Mouse (Mus musculus) skeletal muscle tissue, adult 2 months (tissue): Measurements from ENCODE around the gene Col9a2.

Source experiments
- DNase-seq: peaks from one replicate; pipeline ENCODE4 v3.0.0-alpha.2; 2012; ENCODE audit warnings: low read depth, low spot score

The Col9a2 gene

DNA sequence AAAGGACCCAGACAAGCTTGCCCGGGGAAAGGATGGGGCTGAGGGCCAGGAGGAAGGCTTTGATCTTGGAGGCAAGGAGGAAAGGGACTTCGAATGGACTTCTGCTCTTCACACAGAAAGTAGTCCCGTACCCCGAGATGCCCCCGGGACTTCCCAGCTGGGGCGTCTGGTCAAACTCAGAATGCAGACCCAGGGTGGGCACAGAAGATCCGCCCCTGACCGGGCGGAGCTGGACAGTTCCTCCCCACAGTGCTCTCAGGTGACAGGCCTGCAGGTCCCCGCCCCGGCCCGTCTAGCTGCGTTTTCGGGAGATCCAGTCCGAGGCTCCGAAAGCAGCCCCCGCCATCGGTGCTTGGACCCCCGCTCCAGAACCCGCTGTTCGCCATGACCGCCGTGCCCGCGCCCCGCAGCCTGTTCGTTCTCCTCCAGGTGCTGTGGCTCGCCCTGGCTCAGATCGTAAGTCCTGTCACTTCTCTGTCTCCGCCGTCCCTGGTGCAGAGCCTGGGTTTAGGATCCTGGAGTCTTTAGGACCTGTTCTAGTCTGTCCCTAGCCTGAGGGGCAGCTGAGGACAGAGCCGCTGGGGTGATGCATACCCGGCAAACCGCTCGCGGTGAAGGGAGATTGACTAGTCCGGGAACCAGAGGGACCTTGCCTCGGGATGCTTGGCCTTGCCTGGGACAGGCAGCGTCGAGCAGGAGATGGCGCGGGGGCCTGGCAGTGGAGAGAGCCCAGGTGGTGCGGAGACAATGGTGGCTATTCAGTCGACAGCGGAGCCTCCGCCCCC lies at the start of gene Col9a2:
Gene Col9a2, plus strand, starts transcription at position 55 of the 785 bp plus-strand sequence.
- DNase-seq, result no peak

DNA sequence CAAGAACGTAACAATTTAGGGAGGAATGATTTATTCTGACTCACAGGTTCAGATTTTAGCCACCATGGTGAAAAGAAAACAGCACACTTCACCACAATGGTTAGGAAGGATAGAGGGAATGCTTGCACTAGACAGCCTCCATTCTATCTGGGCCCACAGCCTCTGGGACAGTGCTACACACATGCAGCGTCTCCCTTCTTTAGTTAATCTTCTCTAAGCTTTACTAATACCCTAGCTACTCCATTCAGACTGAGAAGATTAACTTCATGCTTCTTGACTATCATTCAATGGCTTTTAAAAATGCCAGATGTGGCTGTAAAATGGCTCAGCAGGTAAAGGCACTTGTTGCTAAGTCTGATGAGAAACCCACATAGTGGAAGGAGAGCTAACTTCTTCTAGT lies 46.9 kb upstream of the Col9a2 start:
- DNase-seq, result no peak

DNA sequence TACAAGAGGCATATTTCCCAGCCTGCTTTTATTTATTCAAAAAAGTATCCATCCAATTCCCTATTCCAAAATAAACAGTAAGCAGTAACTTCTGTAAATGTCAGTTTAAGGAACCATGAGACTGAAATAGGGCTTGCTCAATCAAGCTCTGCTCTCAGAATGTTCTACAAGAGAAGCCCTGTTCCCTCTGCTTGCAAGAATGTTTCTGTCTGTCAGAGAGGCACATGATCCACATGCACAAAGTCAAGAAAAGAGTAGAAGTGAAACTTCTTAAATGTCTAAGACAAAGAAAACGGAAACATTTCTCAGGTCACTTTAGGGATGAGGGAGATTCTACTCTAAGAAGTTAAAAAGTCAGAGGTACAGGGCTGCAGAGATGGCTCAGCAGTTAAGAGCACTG lies 46.2 kb upstream of the Col9a2 start:
- DNase-seq, result no peak

DNA sequence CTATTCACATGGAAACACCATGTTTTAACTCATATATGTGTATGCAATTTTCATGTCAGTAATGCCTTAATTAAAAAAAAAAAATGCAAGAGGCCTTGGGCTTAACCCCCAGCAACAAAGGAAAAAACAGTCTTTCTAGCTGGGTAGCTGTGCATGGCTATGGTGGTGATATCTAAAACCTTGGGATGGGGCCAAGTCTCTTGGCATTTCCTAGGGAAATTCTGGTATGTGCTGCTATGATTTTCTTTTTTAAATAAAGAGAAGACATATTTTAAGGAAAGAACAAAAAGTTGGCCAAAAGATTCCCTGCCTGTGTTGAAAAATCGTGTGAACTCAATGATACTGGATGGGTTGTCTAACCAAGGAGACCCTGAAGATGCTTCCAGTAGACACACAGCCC lies 43.3 kb upstream of the Col9a2 start:
- no peak for DNase-seq

DNA sequence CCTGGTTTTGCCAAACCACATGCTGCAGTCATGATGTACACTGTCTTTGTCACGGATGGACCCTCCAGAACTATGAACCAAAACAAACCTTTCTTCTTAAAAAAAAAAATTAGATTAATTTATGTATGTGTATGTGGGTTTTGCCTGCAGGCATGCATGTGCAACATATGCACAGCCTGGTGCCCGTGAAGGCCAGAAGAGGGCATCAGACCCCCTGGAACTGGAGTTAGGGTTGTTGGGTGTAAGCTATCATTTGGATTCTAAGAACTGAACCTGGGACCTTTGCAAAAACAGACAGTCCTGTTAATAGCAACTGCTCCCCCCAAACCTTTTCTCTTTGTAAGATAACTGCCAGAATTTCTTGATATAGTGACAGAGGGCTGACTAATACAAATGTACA lies 38.1 kb upstream of the Col9a2 start:
- no peak for DNase-seq

DNA sequence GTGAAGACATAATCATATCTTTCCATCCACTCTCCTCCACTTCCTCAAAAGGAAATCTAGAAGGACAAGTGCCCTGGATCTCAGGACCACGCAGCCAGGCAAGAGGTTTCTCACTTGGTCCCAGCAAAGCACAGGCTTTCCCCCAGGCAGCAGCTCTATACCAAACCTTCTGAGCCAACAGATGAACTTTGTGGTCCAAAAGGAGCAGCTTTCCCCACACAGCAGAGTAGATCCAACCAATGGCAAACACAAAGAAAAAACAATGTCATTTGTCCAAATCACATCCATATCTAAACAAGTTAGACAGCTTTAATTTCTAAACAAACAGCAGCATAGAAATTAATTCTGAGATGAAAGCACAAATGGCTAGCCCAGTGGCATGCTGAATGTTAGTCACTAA lies 37.5 kb upstream of the Col9a2 start:
- DNase-seq, result no peak

DNA sequence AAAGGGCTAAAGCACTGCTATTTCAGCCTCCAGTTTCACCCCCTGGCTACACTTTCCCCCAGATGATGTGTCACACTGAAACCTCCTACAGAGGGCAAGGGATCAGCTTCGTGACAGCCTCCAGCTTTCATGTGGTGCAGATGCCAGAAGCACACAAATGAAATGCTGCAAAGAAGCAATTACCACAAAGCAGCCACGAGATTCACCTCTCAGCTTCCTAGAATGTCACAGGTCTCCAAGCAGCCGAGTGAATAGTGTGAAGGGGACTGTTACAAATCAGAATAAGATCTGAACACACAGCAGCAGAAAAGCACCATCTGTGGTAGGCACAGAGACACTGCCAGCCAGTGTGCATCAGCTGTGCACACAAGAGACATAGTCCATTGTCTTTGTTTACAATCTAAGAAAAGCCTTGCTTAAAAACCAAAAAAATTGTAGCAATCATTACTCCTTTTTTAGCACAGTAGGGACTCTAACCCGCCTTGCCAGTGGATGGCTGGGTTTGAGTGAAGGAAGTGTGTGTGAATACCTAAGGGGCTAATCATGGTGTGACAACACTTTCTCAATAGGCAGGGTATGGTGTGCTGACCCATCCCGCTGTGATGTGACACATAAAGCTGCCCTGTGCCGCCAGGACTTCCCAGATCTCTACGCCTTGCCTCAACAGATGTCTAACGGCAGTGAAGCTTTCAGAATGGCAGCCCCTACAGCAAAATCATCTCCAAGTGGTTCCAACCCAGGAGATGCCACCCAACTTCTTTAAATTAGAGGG lies 36.6 kb upstream of the Col9a2 start:
- no peak for DNase-seq

DNA sequence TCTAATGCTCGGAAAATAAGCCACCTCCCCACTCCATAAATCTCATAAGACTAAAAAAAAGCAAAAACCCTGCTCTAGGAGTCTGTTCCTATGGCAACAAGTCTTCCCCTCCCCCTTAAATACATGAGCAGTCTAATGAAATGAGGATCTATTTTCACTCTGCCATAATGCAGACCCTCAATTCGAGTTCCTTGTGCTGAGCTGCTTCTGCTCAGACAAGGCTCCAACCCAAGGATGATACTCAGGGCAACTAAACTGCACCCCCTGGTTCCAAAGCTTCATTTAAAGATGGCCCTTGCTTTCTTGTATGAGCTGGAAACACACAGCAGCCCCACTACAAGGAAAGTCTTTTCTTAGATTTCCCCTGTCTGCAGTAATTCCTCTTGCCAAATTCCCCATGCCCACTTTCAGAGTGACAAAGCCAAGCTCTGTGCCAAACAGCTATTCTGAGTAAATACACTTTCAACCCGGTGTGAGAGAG lies 35.5 kb upstream of the Col9a2 start:
- no peak for DNase-seq

DNA sequence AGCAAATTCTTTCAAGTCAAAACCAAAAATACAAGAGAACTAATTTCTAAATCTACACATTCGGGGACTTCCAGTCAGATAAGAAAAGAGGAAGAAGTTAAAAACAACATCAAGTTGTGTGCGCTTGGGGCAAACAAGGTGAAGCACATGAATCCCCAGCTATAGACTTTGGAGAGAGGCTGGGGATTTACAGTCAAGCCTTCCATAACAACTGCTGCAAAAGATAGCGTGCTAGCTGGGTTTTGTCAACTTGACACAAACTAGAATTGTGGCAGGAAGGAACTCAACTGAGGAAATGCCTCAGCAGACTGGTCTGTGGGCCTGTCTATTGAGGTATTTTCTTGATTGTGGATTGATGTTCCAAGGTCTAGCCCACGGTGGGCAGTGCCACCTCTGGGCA lies 34.5 kb upstream of the Col9a2 start:
- DNase-seq, result no peak

DNA sequence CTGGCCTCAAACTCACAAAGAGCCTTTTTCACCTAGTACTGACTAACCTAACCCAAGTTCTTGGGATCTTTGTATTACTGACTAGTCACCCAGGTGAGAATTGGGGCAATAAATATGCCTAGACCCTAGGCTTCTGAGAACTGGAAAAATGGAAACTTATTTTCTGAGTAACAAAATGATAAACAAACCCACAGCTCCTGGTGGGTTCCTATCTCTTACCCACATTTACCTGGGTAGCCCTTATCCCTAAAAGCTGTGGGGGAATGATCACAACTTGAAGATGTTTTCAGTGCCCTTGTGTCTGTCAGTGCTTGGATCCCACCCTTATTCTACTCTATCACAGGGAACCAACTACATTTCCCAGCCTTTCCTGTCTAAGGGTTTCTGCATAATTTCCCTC lies 32.2 kb upstream of the Col9a2 start:
- no peak for DNase-seq

DNA sequence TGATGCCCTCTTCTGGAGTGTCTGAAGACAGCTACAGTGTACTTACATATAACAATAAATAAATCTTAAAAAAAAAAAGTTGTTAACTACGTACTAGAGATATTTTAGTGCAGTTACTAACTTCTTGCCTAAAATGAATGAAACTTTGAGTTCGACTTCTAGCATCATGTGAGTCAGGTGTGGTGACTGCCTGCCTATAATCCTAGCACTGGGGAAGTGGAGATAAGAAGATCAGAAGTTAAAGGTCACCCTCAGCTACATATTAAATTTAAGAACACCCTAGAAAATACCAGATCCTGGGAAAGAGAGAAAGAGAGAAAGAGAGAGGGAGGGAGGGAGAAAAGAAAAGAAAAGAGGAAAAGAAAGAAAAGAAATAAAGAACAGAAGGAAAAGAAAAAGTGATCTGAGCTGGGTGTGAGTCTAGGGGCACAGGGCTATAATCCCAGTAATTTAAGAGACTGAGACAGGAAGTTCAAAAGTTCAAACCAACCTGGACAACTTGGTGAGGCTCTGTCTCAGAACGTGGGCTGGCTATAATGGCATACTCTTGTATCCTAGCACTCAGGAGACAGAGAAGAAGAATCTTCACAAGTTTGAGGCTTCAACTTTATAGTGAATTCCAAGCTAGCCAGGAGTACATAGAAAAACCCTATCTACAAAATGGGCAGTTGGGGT lies 31.0 kb upstream of the Col9a2 start:
- DNase-seq, result no peak

DNA sequence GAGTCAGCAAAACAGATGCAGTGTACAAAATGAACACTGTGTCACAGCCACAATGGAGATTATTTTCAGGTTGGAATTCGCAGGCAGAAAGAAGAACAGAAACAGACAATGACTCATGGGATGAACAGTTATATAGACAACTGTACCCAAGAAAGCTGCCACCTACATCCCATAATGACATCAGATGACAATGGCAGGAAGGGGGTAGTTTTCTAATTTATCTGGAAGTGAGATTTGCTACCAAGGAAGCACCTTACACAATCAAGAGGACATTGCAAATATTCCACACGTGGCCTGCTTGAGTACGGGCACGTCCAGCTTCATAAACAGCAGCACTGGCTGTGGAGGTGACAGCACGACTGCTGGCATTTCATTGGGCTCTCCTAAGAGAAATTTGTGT lies 30.0 kb upstream of the Col9a2 start:
- DNase-seq, result no peak

DNA sequence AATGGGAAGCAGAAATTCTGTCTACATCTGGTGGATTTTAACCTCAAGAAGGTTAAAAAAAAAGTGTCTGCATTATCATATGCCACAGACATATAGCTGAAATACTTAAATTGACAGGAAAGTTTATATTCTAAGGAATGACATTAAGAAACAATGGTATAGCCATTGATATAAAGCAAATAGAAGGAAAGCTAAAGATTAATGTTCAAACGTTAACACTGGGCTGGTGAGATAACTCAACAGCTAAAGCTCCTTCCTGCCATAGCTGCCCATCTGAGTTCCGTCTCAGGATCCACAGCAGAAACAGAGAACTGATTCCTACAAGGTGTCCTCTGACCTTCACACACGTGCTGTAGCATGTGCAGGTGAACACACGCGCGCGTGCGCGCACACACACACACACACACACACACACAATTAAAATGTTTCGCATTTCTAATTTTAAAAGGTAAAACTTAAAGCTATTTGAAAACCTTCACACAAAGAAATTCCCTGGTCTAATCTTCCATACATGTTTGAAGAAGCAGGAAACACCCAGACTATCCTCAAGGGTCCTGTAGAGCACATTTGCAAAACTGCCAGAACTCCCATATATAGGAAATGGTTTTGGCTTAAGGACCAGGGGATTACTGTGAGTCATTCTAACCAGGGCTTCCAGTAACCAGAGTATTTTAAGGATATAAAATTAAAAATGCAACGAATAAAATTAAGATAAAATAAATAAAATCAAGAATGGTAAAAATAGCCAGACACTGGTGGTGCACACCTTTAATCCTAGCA lies 28.2 kb upstream of the Col9a2 start:
- no peak for DNase-seq

DNA sequence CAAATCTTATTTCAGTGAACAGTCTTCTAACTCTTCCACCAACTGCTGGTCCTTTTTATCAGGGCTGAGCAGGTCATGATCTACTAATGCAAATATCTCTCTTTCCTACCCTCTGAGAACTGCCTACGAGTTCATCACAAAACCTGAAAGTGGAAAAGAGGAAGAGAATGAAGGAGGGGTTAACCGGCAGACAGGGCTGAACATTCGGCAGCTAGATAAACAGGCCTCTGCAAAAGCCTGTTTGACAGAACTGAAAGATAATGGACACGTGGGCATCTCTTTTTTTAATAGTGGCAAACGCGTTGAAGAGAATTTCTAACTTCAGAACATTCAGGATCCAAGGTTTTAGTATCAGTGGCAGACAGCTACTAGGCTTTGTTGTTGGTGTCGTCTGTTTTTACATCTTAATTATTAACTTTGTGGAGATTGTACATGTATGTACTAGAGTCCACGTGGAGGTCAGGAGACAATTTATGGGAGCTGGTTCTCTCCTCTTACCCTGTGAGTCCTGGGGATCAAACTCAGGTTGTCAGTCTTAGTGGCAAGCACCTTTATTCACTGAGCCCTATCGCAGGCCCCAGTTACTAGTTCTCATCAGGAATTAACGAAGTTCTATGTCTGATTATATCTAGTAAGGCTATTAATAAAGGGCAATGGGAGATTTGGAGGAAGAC lies 24.5 kb upstream of the Col9a2 start:
- peak; percentile 9 for DNase-seq

DNA sequence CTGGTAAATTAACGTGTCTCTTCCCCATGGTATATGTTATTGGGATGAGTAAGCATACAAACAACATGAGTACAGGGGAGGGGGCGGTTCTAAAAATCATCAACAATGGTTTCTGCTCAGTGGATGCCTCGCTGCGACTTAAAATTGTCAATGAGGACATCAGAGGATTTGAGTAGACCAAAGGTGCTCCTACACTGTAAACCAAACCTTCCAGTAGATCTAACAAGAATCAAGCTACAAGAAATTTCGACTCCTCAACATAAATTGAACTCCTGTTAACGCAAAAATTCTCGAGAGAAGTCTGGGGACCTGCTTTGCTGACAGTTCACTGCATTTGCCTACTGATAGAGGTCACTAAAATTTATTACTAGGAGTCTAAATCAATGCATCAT lies 23.9 kb upstream of the Col9a2 start:
- DNase-seq, result no peak

DNA sequence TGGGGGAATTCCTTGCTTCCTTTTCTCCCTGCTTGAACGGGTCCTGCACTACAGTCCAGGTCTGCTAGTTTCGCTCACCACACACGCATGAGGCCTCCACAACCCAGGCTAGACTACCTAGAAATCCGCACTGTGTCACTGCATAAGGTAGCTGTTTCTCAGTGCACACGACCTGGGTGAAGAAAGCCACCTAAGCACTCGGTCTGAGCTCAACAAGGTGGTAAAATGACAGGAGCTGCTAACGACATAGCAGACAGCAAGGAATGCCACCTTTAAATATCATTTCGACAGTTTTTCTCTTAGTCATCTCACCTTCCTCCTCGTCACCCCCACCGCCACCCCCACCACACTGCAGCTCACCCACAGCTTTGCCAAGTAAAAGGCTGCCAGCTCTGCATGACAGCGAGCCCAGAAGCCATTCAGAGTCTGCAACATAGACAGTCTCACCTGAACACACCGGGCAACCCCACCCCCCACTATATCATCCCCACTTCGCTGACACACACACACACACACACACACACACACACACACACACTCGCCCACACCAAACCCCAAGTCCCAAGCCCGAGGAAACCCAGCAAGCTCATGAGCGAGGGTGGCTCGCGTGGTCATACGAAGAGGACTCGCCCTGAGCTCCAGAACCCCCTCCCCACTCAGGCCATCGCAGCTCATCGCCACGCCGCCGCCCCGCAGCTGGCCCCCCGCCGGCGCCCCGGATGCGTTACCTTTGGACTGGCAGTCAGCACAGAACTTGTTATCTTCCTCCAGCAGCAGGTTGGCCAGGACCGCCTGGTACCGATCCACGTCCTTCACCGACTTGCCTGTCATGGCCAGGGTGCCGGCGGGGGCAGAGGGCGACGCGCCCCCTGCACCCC lies 22.9 kb upstream of the Col9a2 start:
- no peak for DNase-seq

DNA sequence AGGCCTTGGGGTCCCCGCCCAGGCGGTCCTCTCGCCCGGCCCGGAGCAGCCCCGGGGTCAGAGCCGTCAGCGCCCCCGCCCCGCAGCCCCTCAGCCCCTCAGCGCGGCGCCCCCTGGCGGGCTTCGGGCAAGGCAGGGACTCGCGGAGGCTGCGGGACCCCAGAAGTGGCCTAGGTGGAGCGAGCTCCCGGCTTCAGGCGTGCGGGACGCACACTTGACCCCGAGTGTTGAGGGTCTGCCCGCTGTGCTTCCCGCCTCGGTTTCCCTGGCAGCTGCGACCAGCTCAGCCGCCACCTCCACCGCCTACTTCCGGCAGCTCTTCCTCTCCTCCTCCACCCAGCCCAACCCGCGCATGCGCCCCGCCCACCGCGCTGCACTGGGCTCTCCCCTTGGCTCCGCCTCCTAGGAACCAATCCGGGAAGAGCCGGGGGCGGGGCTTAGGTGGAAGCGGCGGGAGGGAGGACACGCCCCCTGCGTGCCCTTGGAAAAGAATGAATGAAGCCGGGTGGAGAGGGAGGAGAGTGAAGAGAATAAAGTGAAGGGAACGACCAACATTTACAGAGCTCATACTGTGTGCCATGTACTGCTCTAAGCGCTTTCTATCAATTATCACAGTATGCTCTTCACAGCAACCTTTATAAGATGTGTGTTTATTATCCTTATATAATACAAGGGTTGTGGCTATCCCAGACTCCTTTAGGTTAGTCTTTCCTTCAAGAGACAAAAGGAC lies 22.1 kb upstream of the Col9a2 start, which contains the start of gene Smap2:
Gene Smap2, minus strand, starts transcription at position 320 of the 730 bp plus-strand sequence.
- DNase-seq, result peak; percentile 97

DNA sequence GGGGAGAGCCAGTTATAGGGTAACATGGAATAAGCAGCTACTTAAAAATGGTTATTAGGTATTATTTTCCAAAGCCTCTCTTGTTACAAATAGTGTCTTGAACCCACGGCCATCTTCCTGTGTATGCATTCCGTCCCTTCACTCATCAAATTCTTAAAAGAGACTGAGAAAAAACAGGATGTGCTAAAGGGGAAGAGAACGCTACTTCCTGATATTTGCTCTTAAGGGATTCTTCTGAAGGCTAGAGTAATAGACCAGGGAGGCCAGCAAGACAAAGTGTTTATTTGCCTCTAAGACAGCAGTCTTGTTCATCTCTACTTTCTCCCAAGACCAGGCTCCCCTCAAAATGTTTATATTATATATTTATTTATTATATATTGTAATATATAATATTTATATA lies 20.9 kb upstream of the Col9a2 start:
- DNase-seq, result no peak

DNA sequence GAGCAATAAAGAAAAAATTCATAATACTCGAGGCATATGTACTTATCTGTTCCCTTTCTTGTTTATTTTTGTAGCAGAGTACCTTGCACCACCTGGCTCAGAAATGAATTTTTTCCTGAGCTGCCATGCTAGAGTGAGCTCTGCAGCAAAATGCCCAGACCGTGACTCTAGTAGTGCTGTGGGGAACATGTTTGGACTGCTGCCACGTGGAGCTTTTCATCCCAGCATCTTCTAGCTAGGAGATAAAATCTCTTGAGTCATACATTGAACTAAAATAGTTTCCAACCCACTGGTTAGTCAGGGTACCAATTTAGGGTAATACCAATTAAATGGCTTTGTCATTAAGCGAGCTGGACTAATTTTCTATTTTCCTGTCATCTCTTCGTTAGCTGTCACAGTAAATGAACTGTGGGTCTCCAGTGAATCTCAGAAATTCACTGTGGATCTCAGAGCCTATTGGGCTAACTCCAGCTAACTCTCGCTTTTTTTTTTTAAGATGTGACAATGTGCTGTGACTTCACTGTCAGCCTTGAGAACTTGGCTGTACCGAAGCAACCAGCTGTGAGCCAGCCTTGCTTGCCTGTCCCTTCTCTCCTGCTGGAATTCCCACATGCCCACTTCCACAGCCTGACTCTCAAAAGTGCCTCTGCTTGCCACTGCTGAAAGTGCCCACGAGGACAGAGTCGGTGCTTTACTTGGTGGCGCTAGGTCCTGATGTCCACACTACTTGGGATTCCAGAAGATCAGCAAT lies 19.0 kb upstream of the Col9a2 start:
- DNase-seq, result no peak
